Mouse (Mus musculus): Measurements from ENCODE around the gene Grm1.
A peak's percentile ranks its signal among the peaks of the same experiment; 100 is the strongest.

Grm1 gene

GRCm38 (mm10) chr10:10834828-10835227 is 247.3 kb downstream of the Grm1 start:
- no peak for DNase-seq (ENCODE audit: inconsistent ontology term)

GRCm38 (mm10) chr10:10831141-10831540 is 251.0 kb downstream of the Grm1 start:
- DNase-seq (ENCODE audit: inconsistent ontology term), result peak; percentile 57

GRCm38 (mm10) chr10:10827308-10827707 is 254.8 kb downstream of the Grm1 start:
- peak; percentile 72 for DNase-seq (ENCODE audit: inconsistent ontology term)

- peak; percentile 90 for DNase-seq (ENCODE audit: inconsistent ontology term)
These were observed 264.1 kb downstream of the Grm1 start for GRCm38 (mm10) chr10:10818061-10818460.

- DNase-seq (ENCODE audit: inconsistent ontology term), result no peak
These were observed 267.4 kb downstream of the Grm1 start for GRCm38 (mm10) chr10:10814631-10815216.

- peak; percentile 75 for DNase-seq (ENCODE audit: inconsistent ontology term)
These were observed 269.1 kb downstream of the Grm1 start for GRCm38 (mm10) chr10:10812750-10813711.

- no peak for DNase-seq (ENCODE audit: inconsistent ontology term)
These were observed 272.4 kb downstream of the Grm1 start for GRCm38 (mm10) chr10:10809777-10810176.

- no peak for DNase-seq (ENCODE audit: inconsistent ontology term)
These were observed 286.8 kb downstream of the Grm1 start for GRCm38 (mm10) chr10:10795321-10795720.

GRCm38 (mm10) chr10:10790458-10790857 is 291.7 kb downstream of the Grm1 start:
- DNase-seq (ENCODE audit: inconsistent ontology term), result no peak

- DNase-seq (ENCODE audit: inconsistent ontology term), result no peak
These were observed 292.2 kb downstream of the Grm1 start for GRCm38 (mm10) chr10:10789967-10790366.

- no peak for DNase-seq (ENCODE audit: inconsistent ontology term)
These were observed 294.2 kb downstream of the Grm1 start for GRCm38 (mm10) chr10:10787906-10788416.

GRCm38 (mm10) chr10:10785122-10785521 is 297.0 kb downstream of the Grm1 start:
- no peak for DNase-seq (ENCODE audit: inconsistent ontology term)

GRCm38 (mm10) chr10:10774827-10775226 is 307.3 kb downstream of the Grm1 start:
- no peak for DNase-seq (ENCODE audit: inconsistent ontology term)

- DNase-seq (ENCODE audit: inconsistent ontology term), result peak; percentile 63
These were observed 319.1 kb downstream of the Grm1 start for GRCm38 (mm10) chr10:10763015-10763414.

- DNase-seq (ENCODE audit: inconsistent ontology term), result no peak
These were observed 320.9 kb downstream of the Grm1 start for GRCm38 (mm10) chr10:10761274-10761673.

GRCm38 (mm10) chr10:10760801-10761200 is 321.4 kb downstream of the Grm1 start:
- DNase-seq (ENCODE audit: inconsistent ontology term), result no peak

GRCm38 (mm10) chr10:10751033-10751432 is 331.1 kb downstream of the Grm1 start:
- DNase-seq (ENCODE audit: inconsistent ontology term), result no peak

- DNase-seq (ENCODE audit: inconsistent ontology term), result no peak
These were observed 338.1 kb downstream of the Grm1 start for GRCm38 (mm10) chr10:10744097-10744496.

GRCm38 (mm10) chr10:10742172-10742571 is 340.0 kb downstream of the Grm1 start:
- DNase-seq (ENCODE audit: inconsistent ontology term), result no peak

- DNase-seq (ENCODE audit: inconsistent ontology term), result no peak
These were observed 340.8 kb downstream of the Grm1 start for GRCm38 (mm10) chr10:10741314-10741713.

- DNase-seq (ENCODE audit: inconsistent ontology term), result no peak
These were observed 341.4 kb downstream of the Grm1 start for GRCm38 (mm10) chr10:10740729-10741128.

- DNase-seq (ENCODE audit: inconsistent ontology term), result no peak
These were observed 345.0 kb downstream of the Grm1 start for GRCm38 (mm10) chr10:10737041-10737681.

Data from Muller cell, postnatal 12 days (primary cell).